Mouse (Mus musculus): ENCODE data around the gene Ptprg.
"Not testable (repeated sequence)": the region's sequence is repeated elsewhere in the genome, so short reads cannot be mapped to it uniquely, and the experiment has no call there.

The Ptprg gene

DNA sequence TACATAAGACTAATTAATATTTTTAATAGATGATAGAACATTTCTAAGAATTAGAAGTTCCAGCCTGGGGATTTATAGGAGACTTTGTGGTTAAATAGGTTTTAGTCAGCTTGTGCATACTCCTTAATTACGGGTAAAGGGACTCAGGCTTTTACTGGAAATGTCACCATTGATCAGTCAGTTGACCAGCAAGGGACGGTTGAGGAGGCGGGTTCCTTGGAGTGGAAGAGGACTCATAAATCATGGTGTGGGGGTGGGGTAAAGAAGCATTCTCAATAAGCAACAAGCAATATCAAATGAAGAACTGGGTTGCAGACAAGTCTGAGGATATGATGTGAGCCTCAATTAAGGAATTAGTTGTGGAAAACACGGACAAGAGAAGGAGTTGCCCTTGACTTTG is 438.8 kb downstream of the Ptprg start:
- DNase-seq = no peak

DNA sequence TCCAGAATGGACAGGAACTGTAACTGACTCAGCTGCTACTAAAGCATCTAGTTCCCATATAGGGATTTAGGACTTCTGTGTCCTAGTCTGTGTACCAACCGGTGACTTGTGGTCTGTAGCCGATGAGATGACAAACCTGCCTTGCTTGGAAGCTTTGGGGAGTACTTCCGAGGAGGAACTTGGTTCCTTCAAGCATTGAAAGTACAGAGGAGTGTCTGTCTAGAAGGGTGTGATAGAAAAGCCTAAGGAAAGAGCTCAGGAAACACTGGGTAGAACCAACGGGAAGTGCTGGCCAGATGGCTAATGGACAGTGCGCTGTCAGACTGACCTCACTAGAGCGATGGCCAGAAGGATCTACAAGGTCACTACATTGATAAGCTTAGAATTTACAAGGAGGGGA is 439.2 kb downstream of the Ptprg start:
- DNase-seq = no peak

DNA sequence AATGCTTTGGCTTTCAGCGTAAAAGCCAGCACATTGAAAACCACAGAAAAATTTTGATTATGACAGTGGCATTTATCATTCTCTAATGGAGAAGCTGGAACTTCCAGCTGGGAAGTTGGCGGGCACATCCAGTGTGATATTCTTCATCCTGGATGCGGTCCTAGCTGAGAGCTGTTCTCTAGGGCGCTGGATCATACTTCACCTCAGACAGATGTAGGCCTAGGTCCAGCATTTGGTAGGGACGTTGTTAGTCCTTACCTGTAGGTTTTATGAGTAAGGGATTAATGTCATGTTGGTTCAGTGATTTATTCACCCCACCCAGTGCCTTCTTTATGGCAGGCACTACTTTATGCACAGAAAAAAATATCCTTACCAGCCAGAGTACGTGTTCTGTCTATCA is 444.2 kb downstream of the Ptprg start:
- DNase-seq = no peak

DNA sequence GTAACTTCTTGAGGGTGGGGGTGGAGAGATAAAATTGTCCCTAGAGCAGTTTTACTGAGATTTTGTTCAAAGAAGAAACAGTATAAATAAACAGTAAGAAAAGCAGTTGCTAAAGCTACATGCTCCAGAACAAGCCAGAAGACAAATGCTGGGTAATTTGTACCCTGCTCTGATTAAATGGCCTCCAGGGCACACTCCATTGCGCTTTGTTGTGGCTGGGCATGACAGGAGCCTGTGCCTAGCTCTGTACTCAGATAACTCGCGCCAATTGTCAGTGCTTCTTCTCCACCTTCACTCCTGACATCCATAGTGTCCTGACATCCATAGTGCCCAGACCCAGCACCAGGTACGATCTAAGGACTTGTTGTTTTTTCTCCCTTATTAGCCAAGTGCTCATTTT is 445.1 kb downstream of the Ptprg start:
- no peak for DNase-seq

DNA sequence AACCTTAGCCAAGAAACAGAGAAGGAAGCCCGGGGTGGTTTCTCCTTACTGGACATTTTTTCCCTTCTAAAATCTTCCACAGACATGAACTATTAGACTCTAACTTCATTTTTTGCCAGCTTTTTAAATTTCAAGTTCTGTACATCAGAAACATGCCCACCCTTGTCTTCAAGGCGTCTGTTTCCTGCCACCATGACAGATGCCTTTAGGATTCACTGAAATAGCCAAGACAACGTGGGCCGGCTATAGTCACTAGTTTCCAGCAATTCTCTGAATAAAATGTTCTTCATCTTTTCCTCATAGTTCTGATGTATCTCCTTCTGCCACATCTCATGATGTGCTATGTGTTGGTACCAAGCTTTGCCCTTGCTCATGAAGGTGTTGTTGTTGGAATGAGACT is 450.7 kb downstream of the Ptprg start:
- DNase-seq = no peak

DNA sequence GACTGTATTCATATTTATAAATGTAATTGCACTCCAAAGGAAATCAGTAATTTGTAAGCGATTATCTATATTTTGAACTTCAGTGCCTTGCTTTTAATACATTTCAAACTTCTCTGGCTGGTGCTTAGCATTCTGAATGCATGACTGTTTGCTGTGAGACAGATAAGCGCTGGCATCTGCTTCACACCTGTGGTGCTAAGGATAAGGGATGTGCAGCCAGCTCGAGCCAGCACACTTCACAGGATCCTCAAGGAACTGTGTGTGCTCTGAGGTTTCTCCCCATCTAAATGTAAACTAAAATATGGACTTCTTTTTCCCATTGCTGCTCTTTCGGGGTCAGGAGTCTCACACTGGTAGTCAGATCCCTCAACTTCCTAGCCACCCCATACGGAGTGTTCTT is 458.4 kb downstream of the Ptprg start:
- DNase-seq = no peak

DNA sequence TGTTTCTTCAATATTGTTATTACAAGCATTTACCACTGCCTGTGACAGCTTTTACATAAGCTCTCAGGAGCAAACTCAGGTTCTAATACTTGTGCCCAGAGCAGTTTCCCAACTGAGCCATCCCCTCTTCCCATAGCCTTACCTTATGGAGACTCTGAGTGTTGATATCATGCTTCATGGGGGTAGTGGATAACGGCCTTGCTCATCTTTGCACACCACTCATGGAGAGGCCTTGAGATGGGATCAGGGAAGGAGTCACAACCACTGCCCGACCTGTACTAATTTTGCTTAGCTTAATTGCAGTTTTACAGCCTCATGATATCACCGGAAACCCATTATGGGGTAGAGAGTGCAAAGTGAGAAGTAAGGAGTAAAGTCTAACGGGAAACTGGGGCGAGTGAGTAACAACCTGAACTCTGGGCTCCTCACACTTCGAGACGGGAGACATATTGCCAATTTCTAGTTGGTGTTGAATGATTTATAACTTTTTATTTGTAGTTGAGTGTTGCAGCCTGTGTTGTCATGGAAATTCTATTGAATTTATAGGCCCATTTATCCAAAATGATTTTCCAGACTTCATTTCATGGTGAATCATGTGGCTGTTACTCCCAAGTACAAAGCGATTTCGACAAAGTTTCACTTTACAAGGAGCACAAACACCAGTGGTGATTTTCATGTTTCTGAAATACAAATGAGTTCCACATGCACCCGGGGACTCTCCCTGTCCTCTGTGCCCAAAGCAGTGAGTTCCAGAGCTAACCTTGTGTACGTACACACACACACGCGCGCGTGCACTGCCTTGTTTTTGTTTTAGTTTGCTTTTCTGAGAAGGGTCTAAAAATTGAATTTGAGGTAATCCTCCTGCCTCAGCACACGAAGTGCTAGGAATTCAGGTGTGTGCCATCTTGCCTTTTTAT is 472.7 kb downstream of the Ptprg start:
- no peak for DNase-seq

DNA sequence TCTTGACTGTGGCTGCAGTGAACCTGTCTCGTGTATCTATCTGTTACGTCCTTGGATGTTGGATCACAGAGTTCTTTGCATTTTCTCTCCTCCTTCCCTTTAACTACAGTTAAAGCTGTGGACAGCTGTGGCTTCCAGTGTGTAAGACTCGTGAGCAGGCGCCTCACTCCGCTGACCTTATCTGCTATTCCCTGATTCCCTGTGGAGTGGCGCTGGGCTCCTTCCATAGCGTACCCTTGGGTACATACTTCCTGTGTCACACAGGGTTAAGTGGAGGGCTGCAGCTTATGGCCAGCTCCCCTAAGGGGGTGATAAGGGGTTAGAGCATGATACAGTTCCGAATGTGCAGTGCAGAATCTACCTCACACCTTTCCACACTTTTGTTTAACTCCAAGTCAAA is 473.9 kb downstream of the Ptprg start:
- DNase-seq = no peak

DNA sequence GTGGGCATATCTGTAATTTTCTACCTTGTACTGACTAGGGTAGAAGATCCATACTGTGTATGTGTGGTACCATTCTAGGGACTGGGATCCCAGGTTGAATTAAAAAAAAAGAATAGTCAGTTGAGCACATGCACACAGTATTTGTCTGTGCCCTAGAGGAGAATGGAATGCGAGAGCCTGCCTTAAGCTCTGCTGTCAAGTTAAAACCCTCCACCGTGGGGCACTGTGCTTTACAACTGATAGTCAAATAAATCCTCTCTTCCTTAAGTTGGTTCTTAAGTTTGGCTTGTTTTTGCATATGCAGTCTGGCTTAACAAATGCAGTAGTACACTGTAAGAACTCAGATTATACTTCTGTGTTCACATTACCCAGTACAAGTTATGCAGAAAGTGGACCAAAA is 476.6 kb downstream of the Ptprg start:
- no peak for DNase-seq

DNA sequence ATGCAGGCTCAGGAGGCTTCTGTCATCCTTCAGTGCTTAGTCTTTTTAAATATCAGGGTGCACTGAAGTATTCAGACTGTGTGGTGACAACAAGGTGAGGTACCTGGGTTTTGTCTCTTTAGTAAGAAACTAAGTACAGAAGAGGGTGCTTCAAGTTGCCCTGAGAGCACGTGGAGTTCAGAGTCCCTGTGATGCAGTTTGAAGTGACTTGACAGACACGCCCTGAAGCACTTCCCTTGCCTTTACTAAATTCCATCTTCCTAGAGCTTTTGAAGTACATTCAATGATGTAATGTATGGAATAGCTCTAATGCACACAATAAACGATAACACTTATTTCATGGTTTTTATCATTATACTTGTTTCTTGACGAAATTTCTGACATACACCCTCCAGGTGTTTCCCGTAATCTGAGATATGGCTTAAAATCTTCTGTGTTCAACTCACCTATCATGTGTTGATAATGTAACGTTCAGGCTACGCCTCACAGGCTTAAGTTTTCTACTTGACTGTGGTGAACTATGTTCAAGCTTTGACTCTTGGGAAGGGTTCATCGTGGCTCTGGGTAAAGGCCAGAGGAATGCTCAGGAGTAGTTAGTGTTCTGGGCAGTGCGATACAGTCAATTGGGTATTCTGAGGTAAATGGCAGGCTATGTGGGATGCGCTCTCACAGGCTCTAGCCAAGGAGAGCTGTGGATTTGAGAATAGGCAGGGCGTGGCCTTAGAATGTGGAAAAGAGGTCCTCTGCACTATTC is 483.4 kb downstream of the Ptprg start:
- DNase-seq = no peak

DNA sequence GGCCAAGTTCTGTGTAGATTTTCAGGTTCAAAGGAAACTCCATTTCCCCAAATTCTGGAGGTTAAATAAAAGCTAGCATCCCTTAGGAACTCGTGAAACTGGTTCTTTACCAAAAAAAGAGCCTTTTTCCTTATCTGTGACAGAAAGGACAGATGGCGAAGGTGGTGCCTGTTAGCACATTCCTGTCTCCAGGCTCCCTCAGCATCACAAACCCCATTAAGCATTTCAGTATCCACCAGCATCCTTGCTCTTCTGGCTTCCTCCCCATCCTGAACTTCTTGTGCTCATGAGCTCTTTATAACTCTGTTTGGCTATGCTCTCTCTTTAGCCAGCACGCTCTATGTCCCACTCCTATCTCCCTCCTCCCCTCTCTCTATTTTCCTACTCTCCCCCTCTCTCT is 486.4 kb downstream of the Ptprg start:
- DNase-seq = no peak

DNA sequence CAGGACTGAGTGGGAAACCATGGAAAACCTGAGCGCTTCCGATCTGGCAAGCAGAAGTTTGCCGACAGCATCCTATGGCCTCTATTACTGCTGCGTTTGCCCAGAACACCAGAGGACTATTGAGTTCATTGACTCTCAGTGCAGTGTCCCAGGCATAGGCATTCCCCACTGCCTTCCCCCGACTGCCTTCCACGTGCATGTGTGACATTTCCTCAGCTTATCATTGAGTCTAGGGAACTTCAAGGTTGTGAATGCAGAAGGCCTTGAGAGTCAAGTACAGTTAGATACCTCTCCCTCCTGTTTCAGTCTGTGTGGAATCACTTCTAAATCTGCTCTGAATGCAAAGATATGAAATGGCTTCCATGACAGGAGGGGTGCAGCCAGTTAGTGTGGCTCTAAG is 488.2 kb downstream of the Ptprg start:
- no peak for DNase-seq

DNA sequence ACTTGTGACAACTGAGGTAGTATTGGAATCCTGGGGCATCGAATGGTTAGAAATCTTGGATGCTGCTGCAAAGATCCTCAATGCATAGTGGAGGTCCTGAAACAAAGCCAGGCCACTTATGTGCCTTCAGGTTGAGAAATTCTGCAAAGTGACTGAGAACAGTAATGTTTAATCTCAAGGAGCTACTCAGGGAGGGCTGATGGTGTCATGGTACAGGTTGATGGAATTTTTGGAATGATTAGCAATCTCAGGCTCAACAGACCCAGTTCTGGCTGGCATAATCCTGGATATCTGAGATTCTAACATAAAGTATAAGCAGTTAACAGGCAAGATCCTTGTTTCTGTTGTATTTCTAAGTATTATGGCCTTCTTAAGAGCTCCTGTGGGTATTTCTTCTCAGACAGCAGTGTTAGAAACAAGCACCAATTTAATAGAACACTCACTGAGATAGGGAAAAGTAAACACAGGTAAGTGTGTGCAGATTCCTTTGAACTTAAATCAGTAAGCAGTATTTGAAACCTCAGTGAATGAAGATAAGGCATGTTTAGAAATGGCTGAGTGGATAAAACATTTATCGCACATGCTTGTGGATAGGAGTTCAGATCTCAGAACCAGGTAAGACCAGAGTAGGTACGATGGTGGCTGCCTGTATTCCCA is 493.0 kb downstream of the Ptprg start:
- DNase-seq = no peak

DNA sequence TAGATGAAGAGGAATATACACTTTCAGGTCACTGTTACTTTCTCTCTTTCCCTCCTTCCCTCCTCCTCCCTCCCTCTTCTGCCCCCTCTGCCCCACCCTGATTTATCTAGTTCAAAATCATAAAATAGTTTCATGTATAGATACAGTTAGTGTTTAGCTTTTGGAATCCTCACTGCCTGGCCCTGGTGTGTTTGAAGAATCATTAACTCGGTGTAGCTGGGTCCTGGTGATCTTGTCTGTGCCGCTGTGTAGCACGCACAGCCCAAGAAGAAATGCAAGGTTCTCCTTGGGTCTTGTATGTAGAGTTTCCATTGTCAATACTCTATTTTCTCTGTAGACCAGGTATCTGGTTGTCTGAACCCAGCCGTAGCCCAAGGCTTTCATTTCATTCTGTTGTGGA is 494.3 kb downstream of the Ptprg start:
- no peak for DNase-seq

DNA sequence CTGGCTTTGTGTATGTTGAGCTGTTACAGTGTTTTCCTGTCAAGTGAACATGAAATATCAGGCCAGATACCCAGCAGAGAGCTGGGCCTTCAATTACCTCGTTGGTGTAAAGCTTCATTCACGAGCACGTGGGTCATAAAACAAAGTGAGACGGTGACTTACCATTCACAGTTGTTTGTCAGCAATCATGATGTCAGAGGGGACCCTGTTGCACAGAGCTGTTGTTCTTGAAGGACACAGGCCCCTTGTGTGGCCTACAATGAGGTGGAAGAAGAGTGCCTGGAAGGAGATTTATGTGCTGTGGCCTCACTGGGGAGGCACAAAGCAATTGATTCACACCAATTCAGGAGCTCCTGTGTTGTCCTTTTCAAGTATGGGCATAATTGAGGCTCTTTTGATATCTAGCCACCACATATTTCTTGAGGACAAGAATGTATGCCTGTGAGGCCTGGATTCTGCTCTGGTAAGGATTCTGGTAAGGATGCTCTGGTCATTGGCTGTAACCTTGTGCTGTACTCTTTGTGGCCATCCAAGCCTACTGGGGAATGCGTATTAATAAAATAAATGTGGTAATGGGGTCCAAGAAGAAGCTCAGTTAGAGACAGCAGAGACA is 503.7 kb downstream of the Ptprg start:
- no peak for DNase-seq

DNA sequence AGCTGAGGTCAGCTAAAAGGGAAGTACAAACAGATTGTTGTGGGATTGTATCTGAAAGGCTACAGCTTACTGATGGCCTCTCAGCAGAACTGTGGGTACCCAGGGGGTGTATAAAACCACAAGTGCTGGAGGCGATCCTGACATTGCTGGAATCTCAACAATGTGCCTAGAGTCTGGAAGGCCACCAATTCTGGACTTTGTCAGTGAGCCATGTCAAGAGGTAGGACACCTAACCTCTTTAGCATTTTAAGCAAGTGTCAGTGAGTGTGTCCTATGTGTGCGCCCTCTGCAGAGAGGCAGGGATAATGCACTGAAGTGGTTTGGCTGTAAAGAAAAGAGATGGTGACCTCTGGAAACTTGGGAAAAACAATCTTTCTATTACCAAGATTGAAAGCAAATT is 504.5 kb downstream of the Ptprg start:
- no peak for DNase-seq

DNA sequence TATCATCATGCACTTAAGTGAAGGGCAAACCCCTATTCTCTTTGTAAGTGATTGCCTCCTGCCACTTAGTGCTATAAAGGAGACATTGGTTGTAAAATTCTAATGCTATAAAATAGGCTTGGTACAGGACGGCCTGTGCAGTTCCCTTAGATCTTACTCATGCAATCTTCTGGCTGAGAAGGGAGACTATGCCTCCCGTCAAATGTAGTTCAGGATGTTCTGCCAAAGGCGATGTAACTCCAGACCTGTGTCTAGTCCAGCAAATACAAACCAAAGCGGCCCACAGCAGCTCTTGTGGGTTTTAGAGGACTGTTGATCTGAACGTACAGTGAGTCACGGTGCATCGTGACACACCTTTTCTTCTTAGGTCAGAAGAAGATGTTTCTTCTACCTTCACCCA is 505.8 kb downstream of the Ptprg start:
- no peak for DNase-seq

DNA sequence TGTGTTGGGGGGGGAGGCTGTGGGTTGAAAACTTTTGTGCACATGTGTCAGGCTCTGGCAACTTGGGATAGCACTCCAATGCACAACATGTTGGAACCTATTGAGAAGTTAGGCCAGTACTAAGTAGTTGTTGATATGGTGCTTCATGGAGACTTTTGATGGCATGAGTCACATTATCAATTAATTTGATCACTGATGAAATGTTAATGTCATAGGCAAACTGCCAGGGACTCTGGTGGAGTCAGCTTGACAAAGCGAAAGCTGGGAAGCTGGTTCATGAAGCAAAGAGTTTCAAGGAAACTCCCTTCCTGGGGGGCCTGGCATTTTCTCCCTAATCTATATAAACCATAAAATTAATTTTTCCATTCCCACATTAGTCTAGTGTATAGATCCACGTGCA is 508.0 kb downstream of the Ptprg start:
- DNase-seq = not testable (repeated sequence)

DNA sequence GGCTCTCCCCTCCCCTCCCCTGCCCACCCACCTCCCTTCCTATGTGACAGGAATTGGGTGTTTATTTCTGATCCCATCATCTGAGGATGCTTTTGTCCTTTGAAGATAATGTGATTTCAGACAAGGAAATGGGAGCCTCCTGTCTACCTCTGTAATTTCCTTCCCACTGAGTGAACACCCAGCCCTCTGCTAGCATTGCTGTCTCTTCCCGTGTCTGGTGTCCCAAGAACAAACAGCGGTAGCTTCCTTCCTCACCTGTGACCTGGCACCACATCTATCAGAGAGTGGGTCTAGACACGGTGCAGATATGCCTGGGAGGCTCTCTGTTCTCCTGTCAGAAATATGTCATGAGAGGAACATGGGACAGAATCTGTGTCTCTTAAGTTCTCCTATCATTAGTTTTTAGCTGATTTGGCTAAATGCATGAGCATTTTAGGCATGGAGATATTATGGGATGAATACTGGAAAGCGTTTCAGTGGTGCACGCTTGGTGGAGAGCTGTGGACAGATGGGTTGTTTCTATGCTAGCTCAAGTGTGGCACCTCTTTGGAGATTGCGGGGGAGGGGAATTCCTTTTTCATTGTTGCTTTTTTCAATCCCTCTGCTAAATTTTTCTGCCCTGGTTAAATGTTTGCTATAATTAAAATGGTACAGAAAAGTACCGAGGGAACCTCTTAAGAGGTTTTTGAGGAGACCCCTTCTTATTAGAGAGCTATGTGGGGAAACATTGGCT is 509.5 kb downstream of the Ptprg start:
- no peak for DNase-seq

DNA sequence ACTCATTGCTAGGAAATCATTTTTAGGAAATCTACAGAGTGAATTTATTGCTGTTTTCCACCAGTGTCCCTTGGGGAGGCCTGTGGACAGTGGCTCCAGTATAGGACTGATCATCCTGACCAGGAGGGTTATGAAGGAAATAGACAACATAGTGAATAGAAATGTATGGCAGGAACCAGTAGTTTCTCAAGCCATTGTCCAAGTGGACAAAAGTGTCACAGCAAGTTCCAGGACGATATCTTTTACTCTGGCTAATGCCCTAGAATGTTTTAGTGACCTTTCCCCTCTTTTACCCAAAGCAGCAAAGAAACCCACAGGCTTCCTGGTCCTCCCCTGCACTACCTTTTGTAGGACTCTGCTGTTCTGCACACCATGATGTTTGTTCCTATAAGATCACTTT is 511.7 kb downstream of the Ptprg start:
- no peak for DNase-seq

DNA sequence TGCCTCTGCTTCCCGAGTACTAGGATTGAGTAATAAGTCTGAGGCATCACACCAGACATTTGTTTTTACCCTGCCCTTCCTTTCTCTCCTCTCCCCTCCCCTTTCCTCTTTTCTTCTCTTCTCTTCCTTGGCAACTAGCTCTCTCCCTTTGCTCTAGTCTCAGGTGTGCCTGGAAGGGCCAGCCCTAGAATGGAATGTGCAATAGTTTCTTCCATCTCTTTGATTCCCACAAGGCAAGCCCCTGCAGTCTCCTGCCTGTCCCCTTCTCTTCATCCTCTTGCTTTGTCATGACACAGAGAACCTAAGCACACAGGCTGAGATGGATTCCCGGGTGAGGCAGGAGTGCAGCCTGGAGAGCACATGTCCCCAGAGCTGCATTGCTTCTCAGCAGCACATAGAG is 512.4 kb downstream of the Ptprg start:
- DNase-seq = no peak

DNA sequence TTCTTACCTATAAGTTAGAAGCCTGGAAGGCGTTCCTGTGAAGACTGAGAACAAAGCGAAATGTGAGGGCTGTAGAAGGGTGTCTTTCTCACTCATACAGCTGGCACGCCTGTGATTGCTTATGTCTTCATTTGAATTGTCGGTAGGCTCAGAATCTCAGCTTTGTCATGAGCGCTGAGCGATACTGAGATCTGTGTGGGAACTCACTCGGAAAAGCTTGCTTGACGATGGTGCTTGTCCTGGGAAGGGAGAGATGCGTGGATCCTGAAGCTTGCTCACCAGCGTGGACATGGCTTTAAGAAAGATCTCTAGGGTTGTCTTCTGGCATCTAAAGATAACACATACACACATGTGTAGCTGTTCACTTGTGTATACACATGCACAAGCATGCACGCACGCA is 516.4 kb downstream of the Ptprg start:
- no peak for DNase-seq

DNA sequence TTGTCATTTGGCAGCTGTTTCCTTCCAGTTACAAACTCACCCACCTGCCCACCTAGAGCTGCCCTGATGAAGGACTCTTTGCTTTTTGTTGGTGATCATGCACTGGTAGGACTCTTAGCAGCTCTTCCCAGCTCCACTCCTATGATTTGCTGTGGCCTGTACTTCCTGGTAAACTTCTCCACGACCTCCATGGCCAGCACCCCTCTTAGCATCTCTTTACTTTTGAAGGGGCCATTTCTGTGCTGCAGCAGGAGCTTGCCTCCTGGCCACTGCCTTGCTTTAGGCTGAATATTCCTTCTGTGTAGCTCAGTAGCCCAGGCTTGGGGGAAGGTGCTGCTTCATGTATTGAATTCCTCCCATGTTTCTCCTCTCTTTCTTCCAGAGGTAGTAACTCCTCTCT is 517.0 kb downstream of the Ptprg start:
- no peak for DNase-seq
